11 mouse cellular contexts compared by ENCODE assay signal in the genomic region with DNA sequence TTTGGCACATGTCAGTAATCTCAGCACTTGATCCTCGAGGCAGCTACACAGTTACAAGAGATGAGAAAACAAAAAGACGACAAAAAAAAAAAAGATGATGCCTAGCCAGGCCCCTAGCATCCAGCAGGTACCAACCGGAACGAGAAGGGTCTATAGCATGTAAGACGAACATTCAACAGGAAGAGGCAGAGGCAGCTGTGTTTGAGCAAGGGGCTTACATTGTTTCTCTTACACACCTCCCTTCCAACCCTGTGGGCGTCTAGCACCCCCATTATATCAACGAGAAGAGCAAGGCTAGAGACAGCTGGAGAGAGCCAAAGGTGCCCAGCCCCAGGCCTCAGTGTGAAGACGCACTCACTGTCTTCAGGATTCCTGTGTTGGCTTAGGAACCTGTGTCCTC. TPM values are rescaled to one million over a fixed set of nuclear protein-coding genes. Genes with fewer than 3 reads are reported as not detected.
DNase-seq lines count a peak whose midpoint lies in the region; ATAC-seq and TF ChIP-seq lines count a peak whose summit lies in the region.
"Had no signal": no experiment of that assay in that cellular context is flagged by ENCODE, and none has a peak within 500 bp of the region (broad histone marks: within the 10 kb centered on the region; RNA-seq: fewer than 3 reads in every experiment).

No protein-coding gene starts in this region.

- no peak for ATAC-seq in heart, embryonic 11.5 days (replicated peaks; ENCODE audit: insufficient number of reproducible peaks, low FRiP score, low TSS enrichment)
- no peak for ATAC-seq in midbrain, postnatal 0 days (ENCODE audit: low FRiP score)
- no peak for ATAC-seq in forebrain, embryonic 14.5 days
- no peak for ATAC-seq in liver, postnatal 0 days

- DNase-seq in heart, postnatal 25 days (ENCODE audit: low spot score), result no peak
- no peak for DNase-seq in midbrain, embryonic 10.5 days (ENCODE audit: low spot score)
- no peak for DNase-seq in midbrain, postnatal 0 days (ENCODE audit: low spot score)
- DNase-seq in forebrain, embryonic 14.5 days (ENCODE audit: low spot score), result no peak
- no peak for DNase-seq in liver, postnatal 0 days
- DNase-seq in left cerebral cortex, adult 9 months (ENCODE audit: low spot score in 2 of 2), result no peak
- no peak for DNase-seq in left cerebral cortex, adult 11 months (ENCODE audit: low spot score)
- DNase-seq: cerebellum, adult 8-10 months; right cerebral cortex, postnatal 14 days had no signal

- WGBS in heart, embryonic 11.5 days (ENCODE audit: insufficient replicate concordance), result 67% methylated on average over 8 of the region's 8 CpGs
- 81% methylated on average over 8 of the region's 8 CpGs for WGBS in midbrain, embryonic 10.5 days
- 75% methylated on average over 8 of the region's 8 CpGs for WGBS in midbrain, postnatal 0 days
- WGBS in forebrain, embryonic 14.5 days, result 52% methylated on average over 8 of the region's 8 CpGs
- WGBS in liver, postnatal 0 days (ENCODE audit: insufficient replicate concordance), result 61% methylated on average over 8 of the region's 8 CpGs

- no peaks in the 10 kb centered on the region for H3K27me3 ChIP-seq in heart, embryonic 11.5 days (ENCODE audit: control insufficient read depth, insufficient read depth, low read length)
- H3K27me3 ChIP-seq in midbrain, embryonic 10.5 days (ENCODE audit: low read depth, poor library complexity, severe bottlenecking), result no peaks in the 10 kb centered on the region
- no peaks in the 10 kb centered on the region for H3K27me3 ChIP-seq in midbrain, postnatal 0 days (ENCODE audit: insufficient read depth, low read length)
- H3K27me3 ChIP-seq in forebrain, embryonic 14.5 days (replicated peaks; ENCODE audit: control insufficient read depth, insufficient read depth, low read length), result no peaks in the 10 kb centered on the region
- H3K27me3 ChIP-seq in liver, postnatal 0 days (ENCODE audit: insufficient read depth, low read length), result no peaks in the 10 kb centered on the region

- H3K9me3 ChIP-seq in heart, embryonic 11.5 days (replicated peaks; ENCODE audit: control insufficient read depth, low read length), result no peaks in the 10 kb centered on the region
- H3K9me3 ChIP-seq in midbrain, embryonic 10.5 days (replicated peaks), result no peaks in the 10 kb centered on the region
- H3K9me3 ChIP-seq in midbrain, postnatal 0 days (ENCODE audit: low read length), result no peaks in the 10 kb centered on the region
- no peaks in the 10 kb centered on the region for H3K9me3 ChIP-seq in forebrain, embryonic 14.5 days (replicated peaks; ENCODE audit: control insufficient read depth, low read length)
- no peaks in the 10 kb centered on the region for H3K9me3 ChIP-seq in liver, postnatal 0 days (ENCODE audit: low read length)

- peaks cover 63% of the 10 kb centered on the region for H3K4me1 ChIP-seq in heart, embryonic 11.5 days (ENCODE audit: control insufficient read depth, insufficient read depth, low read length)
- peaks cover 59% of the 10 kb centered on the region for H3K4me1 ChIP-seq in midbrain, embryonic 10.5 days
- H3K4me1 ChIP-seq in midbrain, postnatal 0 days (ENCODE audit: insufficient read depth, low read length), result 0 out of 2 replicates have a peak, but pooled peaks cover 4% of the 10 kb centered on the region
- peaks cover 22% of the 10 kb centered on the region for H3K4me1 ChIP-seq in forebrain, embryonic 14.5 days (ENCODE audit: control insufficient read depth, insufficient read depth, low read length)
- H3K4me1 ChIP-seq in liver, postnatal 0 days (ENCODE audit: insufficient read depth), result peaks cover 79% of the 10 kb centered on the region

- peak overlapping the region; percentile 81 for H3K4me2 ChIP-seq in heart, embryonic 11.5 days
- no peak overlapping the region for H3K4me2 ChIP-seq in midbrain, postnatal 0 days (ENCODE audit: low read depth, low read length, poor library complexity, severe bottlenecking)
- peak overlapping the region; percentile 74 for H3K4me2 ChIP-seq in forebrain, embryonic 14.5 days (ENCODE audit: low read length)
- H3K4me2 ChIP-seq in liver, postnatal 0 days (ENCODE audit: low read depth, low read length), result peak overlapping the region; percentile 94

- intact Hi-C loops in heart, postnatal 25 days (cut with DNase I), result no loop called here

- peaks cover 5% of the 10 kb centered on the region for H3K36me3 ChIP-seq in heart, embryonic 11.5 days (ENCODE audit: control insufficient read depth, insufficient read depth, low read length)
- peaks cover 24% of the 10 kb centered on the region for H3K36me3 ChIP-seq in midbrain, embryonic 10.5 days
- no peaks in the 10 kb centered on the region for H3K36me3 ChIP-seq in midbrain, postnatal 0 days (ENCODE audit: insufficient read depth, low read length)
- 0 out of 2 replicates have a peak, but pooled peaks cover 4% of the 10 kb centered on the region for H3K36me3 ChIP-seq in forebrain, embryonic 14.5 days (ENCODE audit: control insufficient read depth, insufficient read depth, low read length)
- peaks cover 20% of the 10 kb centered on the region for H3K36me3 ChIP-seq in liver, postnatal 0 days (replicated peaks; ENCODE audit: insufficient read depth, low read length)

- no peak overlapping the region for H3K4me3 ChIP-seq in heart, embryonic 11.5 days (ENCODE audit: low read depth, low read length)
- peak overlapping the region; percentile 81; the same call in 1 of the 2 replicates for H3K4me3 ChIP-seq in midbrain, embryonic 10.5 days
- H3K4me3 ChIP-seq in midbrain, postnatal 0 days (ENCODE audit: low read depth, low read length), result no peak overlapping the region
- H3K4me3 ChIP-seq in forebrain, embryonic 14.5 days (ENCODE audit: low read depth, low read length), result no peak overlapping the region
- peak overlapping the region; percentile 79; the same call in 1 of the 2 replicates for H3K4me3 ChIP-seq in liver, postnatal 0 days (ENCODE audit: low read depth, low read length)

- H3K27ac ChIP-seq in heart, embryonic 11.5 days (ENCODE audit: low read depth, low read length), result peak overlapping the region; percentile 97; the same call in 1 of the 2 replicates
- peak overlapping the region; percentile 97 for H3K27ac ChIP-seq in midbrain, embryonic 10.5 days (replicated peaks)
- H3K27ac ChIP-seq in midbrain, postnatal 0 days (ENCODE audit: low read depth, low read length), result no peak overlapping the region
- H3K27ac ChIP-seq in forebrain, embryonic 14.5 days (ENCODE audit: low read depth, low read length), result no peak overlapping the region
- peak overlapping the region; percentile 98 for H3K27ac ChIP-seq in liver, postnatal 0 days (ENCODE audit: low read depth)

- no peak for TF ChIP-seq EP300 in liver, postnatal 0 days (IDR thresholded peaks at IDR 0.05; ENCODE audit: low read depth)

- TF ChIP-seq CTCF in midbrain, postnatal 0 days (IDR thresholded peaks at IDR 0.05), result no peak
- TF ChIP-seq CTCF in liver, postnatal 0 days (IDR thresholded peaks at IDR 0.05; ENCODE audit: low read depth), result no peak

- 0 out of 2 replicates have a peak overlapping the region, but pooled peaks have one; percentile 3 for H3K9ac ChIP-seq in heart, embryonic 11.5 days (ENCODE audit: low read depth, low read length)
- no peak overlapping the region for H3K9ac ChIP-seq in midbrain, postnatal 0 days (replicated peaks; ENCODE audit: low read length, poor library complexity, severe bottlenecking)
- no peak overlapping the region; the same call in 1 of the 2 replicates for H3K9ac ChIP-seq in forebrain, embryonic 14.5 days (ENCODE audit: low read length)
- peak overlapping the region; percentile 91 for H3K9ac ChIP-seq in liver, postnatal 0 days (replicated peaks)

RNA-seq across cellular contexts. Expression of gene Tk1, which starts 1.0 kb away (rescaled TPM):
- 98.5 and 101 TPM in 2 replicates for polyA plus RNA-seq in heart, embryonic 11.5 days (2014; fragmentation: Nextera tagmentation; extraction: Ambion mirVana)
- 1 to 10 TPM; 2.3 to 3.2 TPM for total RNA-seq in heart, postnatal 25 days (2021)
- 123 and 137 TPM in 2 replicates for polyA plus RNA-seq in midbrain, embryonic 10.5 days (2016; fragmentation: Nextera tagmentation; extraction: Ambion mirVana)
- total RNA-seq in midbrain, postnatal 0 days (2014; rRNA removed), result 6.3 and 8.8 TPM in 2 replicates
- 6.0 and 6.5 TPM in 2 replicates for polyA plus RNA-seq in midbrain, postnatal 0 days (2015; fragmentation: Nextera tagmentation; extraction: Ambion mirVana)
- 44.9 and 67.8 TPM in 2 replicates for polyA plus RNA-seq in forebrain, embryonic 14.5 days (2014; fragmentation: Nextera tagmentation; extraction: Ambion mirVana)
- 96.8 and 101 TPM in 2 replicates for polyA plus RNA-seq in liver, postnatal 0 days (2015; fragmentation: Nextera tagmentation; extraction: Ambion mirVana)

RNA-seq across cellular contexts. Expression of gene Afmid, which starts 1.2 kb away (rescaled TPM):
- polyA plus RNA-seq in heart, embryonic 11.5 days (2014; fragmentation: Nextera tagmentation; extraction: Ambion mirVana), result 13.1 and 14.3 TPM in 2 replicates
- total RNA-seq in heart, postnatal 25 days (2021), result 1 to 10 TPM; 4.3 to 5.6 TPM
- 3.5 TPM in 2 replicates for polyA plus RNA-seq in midbrain, embryonic 10.5 days (2016; fragmentation: Nextera tagmentation; extraction: Ambion mirVana)
- 5.1 and 11.1 TPM in 2 replicates for total RNA-seq in midbrain, postnatal 0 days (2014; rRNA removed)
- 9.1 and 10.4 TPM in 2 replicates for polyA plus RNA-seq in midbrain, postnatal 0 days (2015; fragmentation: Nextera tagmentation; extraction: Ambion mirVana)
- polyA plus RNA-seq in forebrain, embryonic 14.5 days (2014; fragmentation: Nextera tagmentation; extraction: Ambion mirVana), result 4.4 and 5.7 TPM in 2 replicates
- 32.9 and 34.4 TPM in 2 replicates for polyA plus RNA-seq in liver, postnatal 0 days (2015; fragmentation: Nextera tagmentation; extraction: Ambion mirVana)

RNA-seq across cellular contexts. Expression of gene Gm20708, which starts 17.4 kb away (rescaled TPM):
- 0.34 and 0.62 TPM in 2 replicates for polyA plus RNA-seq in heart, embryonic 11.5 days (2014; fragmentation: Nextera tagmentation; extraction: Ambion mirVana)
- total RNA-seq in heart, postnatal 25 days (2021), result 1 to 10 TPM in 1 of 2 experiments, under 1 TPM in 1; 0.36 to 1.2 TPM
- 0.14 and 0.58 TPM in 2 replicates for polyA plus RNA-seq in midbrain, embryonic 10.5 days (2016; fragmentation: Nextera tagmentation; extraction: Ambion mirVana)
- total RNA-seq in midbrain, postnatal 0 days (2014; rRNA removed), result 2.4 TPM in 1 of 2 replicates, not detected in the other
- 1.2 and 2.7 TPM in 2 replicates for polyA plus RNA-seq in midbrain, postnatal 0 days (2015; fragmentation: Nextera tagmentation; extraction: Ambion mirVana)
- 0.41 and 1.3 TPM in 2 replicates for polyA plus RNA-seq in forebrain, embryonic 14.5 days (2014; fragmentation: Nextera tagmentation; extraction: Ambion mirVana)
- 0.33 and 0.48 TPM in 2 replicates for polyA plus RNA-seq in liver, postnatal 0 days (2015; fragmentation: Nextera tagmentation; extraction: Ambion mirVana)

RNA-seq across cellular contexts. Expression of gene Syngr2, which starts 17.4 kb away (rescaled TPM):
- 78.7 and 79.2 TPM in 2 replicates for polyA plus RNA-seq in heart, embryonic 11.5 days (2014; fragmentation: Nextera tagmentation; extraction: Ambion mirVana)
- total RNA-seq in heart, postnatal 25 days (2021), result 100 to 1,000 TPM; 109 to 113 TPM
- 36.2 and 39.4 TPM in 2 replicates for polyA plus RNA-seq in midbrain, embryonic 10.5 days (2016; fragmentation: Nextera tagmentation; extraction: Ambion mirVana)
- total RNA-seq in midbrain, postnatal 0 days (2014; rRNA removed), result 18.8 and 25.3 TPM in 2 replicates
- polyA plus RNA-seq in midbrain, postnatal 0 days (2015; fragmentation: Nextera tagmentation; extraction: Ambion mirVana), result 14.0 and 14.6 TPM in 2 replicates
- polyA plus RNA-seq in forebrain, embryonic 14.5 days (2014; fragmentation: Nextera tagmentation; extraction: Ambion mirVana), result 19.2 and 20.7 TPM in 2 replicates
- 60.6 and 62.2 TPM in 2 replicates for polyA plus RNA-seq in liver, postnatal 0 days (2015; fragmentation: Nextera tagmentation; extraction: Ambion mirVana)

RNA-seq across cellular contexts. Expression of gene Birc5, which starts 22.1 kb away (rescaled TPM):
- polyA plus RNA-seq in heart, embryonic 11.5 days (2014; fragmentation: Nextera tagmentation; extraction: Ambion mirVana), result 256 and 259 TPM in 2 replicates
- 1 to 10 TPM in 1 of 2 experiments, under 1 TPM in 1; 0.73 to 1.3 TPM for total RNA-seq in heart, postnatal 25 days (2021)
- polyA plus RNA-seq in midbrain, embryonic 10.5 days (2016; fragmentation: Nextera tagmentation; extraction: Ambion mirVana), result 373 and 413 TPM in 2 replicates
- total RNA-seq in midbrain, postnatal 0 days (2014; rRNA removed), result 3.2 and 6.0 TPM in 2 replicates
- polyA plus RNA-seq in midbrain, postnatal 0 days (2015; fragmentation: Nextera tagmentation; extraction: Ambion mirVana), result 13.1 and 13.2 TPM in 2 replicates
- 106 and 145 TPM in 2 replicates for polyA plus RNA-seq in forebrain, embryonic 14.5 days (2014; fragmentation: Nextera tagmentation; extraction: Ambion mirVana)
- polyA plus RNA-seq in liver, postnatal 0 days (2015; fragmentation: Nextera tagmentation; extraction: Ambion mirVana), result 193 and 197 TPM in 2 replicates
- total RNA-seq: gastrocnemius, adult 2 months had no signal

Comparison
In these comparisons a context has a peak if more than half of its experiments do, and no peak if none do; other contexts are left out.
1. H3K27ac ChIP-seq: peak in heart, embryonic 11.5 days (single experiment), midbrain, embryonic 10.5 days (single experiment) and liver, postnatal 0 days (single experiment); none in midbrain, postnatal 0 days (single experiment) and forebrain, embryonic 14.5 days (single experiment).
2. H3K4me3 ChIP-seq: peak in midbrain, embryonic 10.5 days (single experiment) and liver, postnatal 0 days (single experiment); none in heart, embryonic 11.5 days (single experiment), midbrain, postnatal 0 days (single experiment) and forebrain, embryonic 14.5 days (single experiment).
3. H3K9ac ChIP-seq: peak in heart, embryonic 11.5 days (single experiment) and liver, postnatal 0 days (single experiment); none in midbrain, postnatal 0 days (single experiment) and forebrain, embryonic 14.5 days (single experiment).